Mouse (Mus musculus) liver, embryonic 14.5 days (tissue): ENCODE measurements around the gene Ldb3.

Experiments used
- CTCF ChIP-seq: IDR thresholded peaks from 2 replicates; pipeline ENCODE4 v1.5.1; 2016; ENCODE audit warnings: antibody characterized with exemption, low read depth, control low read depth
- EP300 ChIP-seq: IDR thresholded peaks from 2 replicates; pipeline ENCODE4 v1.6.1; 2016; ENCODE audit warnings: antibody characterized with exemption, low read depth

GRCm38 (mm10) chr14:34549004-34549671, 39.3 kb downstream of the Ldb3 start:
- peak; percentile 89 for TF ChIP-seq CTCF
- no peak for TF ChIP-seq EP300
